ENCODE assay signal across 7 mouse cellular contexts in the genomic region with DNA sequence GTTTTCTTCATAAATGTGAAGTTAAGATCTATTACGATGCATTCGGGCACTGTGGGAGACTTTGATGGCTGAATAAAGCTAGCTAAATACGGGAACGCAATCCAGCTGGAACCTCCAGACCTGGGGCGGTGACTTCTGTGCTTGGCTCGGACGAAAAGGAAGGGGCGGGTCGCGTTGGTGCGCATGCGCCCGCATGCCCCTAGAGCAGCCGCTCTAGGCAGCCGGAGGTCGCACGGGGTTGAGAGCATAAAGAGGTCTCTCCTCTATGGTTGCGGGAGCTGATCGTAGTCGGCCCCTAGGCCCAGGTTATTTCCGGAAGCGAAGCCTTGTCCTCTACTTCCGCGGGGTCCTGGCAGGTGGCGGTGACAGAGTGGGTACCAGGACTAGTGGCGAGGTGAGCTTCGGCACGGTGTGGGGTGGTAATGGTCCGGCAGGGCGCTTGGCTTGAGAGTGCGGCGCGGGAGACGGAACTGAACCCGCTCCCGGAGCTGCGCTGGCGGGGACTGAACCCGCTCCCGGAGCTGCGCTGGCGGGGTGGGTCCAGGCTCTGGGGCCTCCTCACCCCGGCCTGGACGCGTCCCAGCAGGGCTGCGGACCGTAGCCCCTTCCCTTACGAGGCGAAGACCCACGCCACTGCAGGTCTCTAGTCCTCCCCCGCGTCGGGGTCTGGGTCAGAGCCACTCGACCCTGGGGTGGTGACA. TPM values are rescaled to one million over a fixed set of nuclear protein-coding genes. Genes with fewer than 3 reads are reported as not detected.
DNase-seq lines count a peak whose midpoint lies in the region; ATAC-seq lines count a peak whose summit lies in the region.

Gene Bfar (plus strand): TSS at position 174 of the 701 bp plus-strand sequence.
Gene 3110001I22Rik (plus strand): TSS at position 245 of the 701 bp plus-strand sequence.

- H3K4me2 ChIP-seq in embryonic facial prominence, embryonic 11.5 days (ENCODE audit: low read depth, low read length), result peak within 1 kb of the TSS; percentile 74
- H3K4me2 ChIP-seq in limb, embryonic 11.5 days (ENCODE audit: low read depth, severe bottlenecking), result peak within 1 kb of the TSS; percentile 71
- H3K4me2 ChIP-seq in midbrain, embryonic 14.5 days (ENCODE audit: low read length), result peak within 1 kb of the TSS; percentile 85

- no peaks in the 10 kb centered on the region for H3K27me3 ChIP-seq in embryonic facial prominence, embryonic 11.5 days (ENCODE audit: control insufficient read depth, insufficient read depth, low read length)
- H3K27me3 ChIP-seq in limb, embryonic 11.5 days (ENCODE audit: control insufficient read depth, insufficient read depth, low read length), result no peaks in the 10 kb centered on the region
- H3K27me3 ChIP-seq in midbrain, embryonic 14.5 days (ENCODE audit: control insufficient read depth, insufficient read depth, low read length), result no peaks in the 10 kb centered on the region

- H3K27ac ChIP-seq in embryonic facial prominence, embryonic 11.5 days (replicated peaks; ENCODE audit: low read depth, low read length), result peak within 1 kb of the TSS; percentile 67; the same call in 1 of the 2 replicates
- H3K27ac ChIP-seq in limb, embryonic 11.5 days (replicated peaks; ENCODE audit: low read depth, low read length), result peak within 1 kb of the TSS; percentile 65; the same call in 1 of the 2 replicates
- peak within 1 kb of the TSS; percentile 77 for H3K27ac ChIP-seq in midbrain, embryonic 14.5 days (replicated peaks; ENCODE audit: low read depth, low read length)

- DNase-seq in adrenal gland, postnatal 14 days, result peak; percentile 95
- peak; percentile 95 for DNase-seq in embryonic facial prominence, embryonic 11.5 days (ENCODE audit: low spot score)
- peak; percentile 99 for DNase-seq in heart, adult 11 months
- peak; percentile 90 for DNase-seq in kidney, adult 18-20 months
- peak; percentile 93 for DNase-seq in limb, embryonic 11.5 days (ENCODE audit: low spot score)
- peak; percentile 98 for DNase-seq in midbrain, embryonic 14.5 days
- peak; percentile 82 to 85 for DNase-seq in spleen, adult 18-20 months

- no peaks in the 10 kb centered on the region for H3K36me3 ChIP-seq in embryonic facial prominence, embryonic 11.5 days (replicated peaks; ENCODE audit: control insufficient read depth, insufficient read depth, low read depth, low read length)
- no peaks in the 10 kb centered on the region for H3K36me3 ChIP-seq in limb, embryonic 11.5 days (ENCODE audit: control insufficient read depth, insufficient read depth, low read length)
- peaks cover 7% of the 10 kb centered on the region for H3K36me3 ChIP-seq in midbrain, embryonic 14.5 days (ENCODE audit: control insufficient read depth, insufficient read depth, low read length)

- H3K9ac ChIP-seq in embryonic facial prominence, embryonic 11.5 days (replicated peaks; ENCODE audit: low read length), result peak within 1 kb of the TSS; percentile 93
- H3K9ac ChIP-seq in limb, embryonic 11.5 days (ENCODE audit: low read length), result peak within 1 kb of the TSS; percentile 94
- peak within 1 kb of the TSS; percentile 93 for H3K9ac ChIP-seq in midbrain, embryonic 14.5 days (replicated peaks; ENCODE audit: low read length)

- ATAC-seq in embryonic facial prominence, embryonic 11.5 days (replicated peaks; ENCODE audit: insufficient number of reproducible peaks, low FRiP score, low TSS enrichment, low read depth), result peak; percentile 95
- ATAC-seq in limb, embryonic 11.5 days (ENCODE audit: insufficient number of reproducible peaks, low FRiP score, low TSS enrichment, low read depth), result peak; percentile 91
- peak; percentile 94 for ATAC-seq in midbrain, embryonic 14.5 days (ENCODE audit: low FRiP score, low TSS enrichment)

- no peaks in the 10 kb centered on the region for H3K9me3 ChIP-seq in embryonic facial prominence, embryonic 11.5 days (replicated peaks; ENCODE audit: control insufficient read depth, low read length)
- no peaks in the 10 kb centered on the region for H3K9me3 ChIP-seq in limb, embryonic 11.5 days (ENCODE audit: control insufficient read depth, low read length)
- H3K9me3 ChIP-seq in midbrain, embryonic 14.5 days (ENCODE audit: control insufficient read depth, low read length), result no peaks in the 10 kb centered on the region

- under 1% methylated on average over 54 of the region's 54 CpGs for WGBS in embryonic facial prominence, embryonic 11.5 days
- under 1% methylated on average over 51 of the region's 54 CpGs for WGBS in limb, embryonic 11.5 days
- under 1% methylated on average over 54 of the region's 54 CpGs for WGBS in midbrain, embryonic 14.5 days

- H3K4me3 ChIP-seq in embryonic facial prominence, embryonic 11.5 days (ENCODE audit: low read depth, low read length), result peak within 1 kb of the TSS; percentile 93
- peak within 1 kb of the TSS; percentile 95 for H3K4me3 ChIP-seq in limb, embryonic 11.5 days (ENCODE audit: low read depth, low read length)
- H3K4me3 ChIP-seq in midbrain, embryonic 14.5 days (replicated peaks; ENCODE audit: low read depth, low read length), result peak within 1 kb of the TSS; percentile 93

- H3K4me1 ChIP-seq in embryonic facial prominence, embryonic 11.5 days (ENCODE audit: control insufficient read depth, insufficient read depth, low read length), result no peaks in the 10 kb centered on the region
- peaks cover 9% of the 10 kb centered on the region; the same call in 1 of the 2 replicates for H3K4me1 ChIP-seq in limb, embryonic 11.5 days (ENCODE audit: control insufficient read depth, insufficient read depth, low read length)
- H3K4me1 ChIP-seq in midbrain, embryonic 14.5 days (ENCODE audit: control insufficient read depth, insufficient read depth, low read length), result peaks cover 14% of the 10 kb centered on the region

RNA-seq across cellular contexts. Expression of gene Bfar, which starts in this region (rescaled TPM):
- 56.5 and 58.6 TPM in 2 replicates for total RNA-seq in adrenal gland, postnatal 14 days (2021)
- 38.6 and 40.3 TPM in 2 replicates for polyA plus RNA-seq in embryonic facial prominence, embryonic 11.5 days (2014; fragmentation: Nextera tagmentation; extraction: Ambion mirVana)
- 39.2 and 41.3 TPM in 2 replicates for polyA plus RNA-seq in limb, embryonic 11.5 days (2014; fragmentation: Nextera tagmentation; extraction: Ambion mirVana)
- polyA plus RNA-seq in midbrain, embryonic 14.5 days (2014; fragmentation: Nextera tagmentation; extraction: Ambion mirVana), result 50.7 and 53.8 TPM in 2 replicates

RNA-seq across cellular contexts. Expression of gene 3110001I22Rik, which starts in this region (rescaled TPM):
- 6.3 and 8.5 TPM in 2 replicates for total RNA-seq in adrenal gland, postnatal 14 days (2021)
- polyA plus RNA-seq in embryonic facial prominence, embryonic 11.5 days (2014; fragmentation: Nextera tagmentation; extraction: Ambion mirVana), result 10.9 and 11.8 TPM in 2 replicates
- 9.5 and 9.9 TPM in 2 replicates for polyA plus RNA-seq in limb, embryonic 11.5 days (2014; fragmentation: Nextera tagmentation; extraction: Ambion mirVana)
- 7.1 and 9.1 TPM in 2 replicates for polyA plus RNA-seq in midbrain, embryonic 14.5 days (2014; fragmentation: Nextera tagmentation; extraction: Ambion mirVana)

Comparison
In these comparisons a context has a peak if more than half of its experiments do, and no peak if none do; other contexts are left out.
1. Peak in every context shown above with its lines: DNase-seq, ATAC-seq, H3K4me3 ChIP-seq and H3K27ac ChIP-seq.